Mouse (Mus musculus): ENCODE measurements around the gene Kif21a. TPM values are rescaled to one million over a fixed set of nuclear protein-coding genes. Genes with fewer than 3 reads are reported as not detected.

The Kif21a gene
- polyA plus RNA-seq, 1 experiment from 2014 or later, result 13.3 TPM

DNA sequence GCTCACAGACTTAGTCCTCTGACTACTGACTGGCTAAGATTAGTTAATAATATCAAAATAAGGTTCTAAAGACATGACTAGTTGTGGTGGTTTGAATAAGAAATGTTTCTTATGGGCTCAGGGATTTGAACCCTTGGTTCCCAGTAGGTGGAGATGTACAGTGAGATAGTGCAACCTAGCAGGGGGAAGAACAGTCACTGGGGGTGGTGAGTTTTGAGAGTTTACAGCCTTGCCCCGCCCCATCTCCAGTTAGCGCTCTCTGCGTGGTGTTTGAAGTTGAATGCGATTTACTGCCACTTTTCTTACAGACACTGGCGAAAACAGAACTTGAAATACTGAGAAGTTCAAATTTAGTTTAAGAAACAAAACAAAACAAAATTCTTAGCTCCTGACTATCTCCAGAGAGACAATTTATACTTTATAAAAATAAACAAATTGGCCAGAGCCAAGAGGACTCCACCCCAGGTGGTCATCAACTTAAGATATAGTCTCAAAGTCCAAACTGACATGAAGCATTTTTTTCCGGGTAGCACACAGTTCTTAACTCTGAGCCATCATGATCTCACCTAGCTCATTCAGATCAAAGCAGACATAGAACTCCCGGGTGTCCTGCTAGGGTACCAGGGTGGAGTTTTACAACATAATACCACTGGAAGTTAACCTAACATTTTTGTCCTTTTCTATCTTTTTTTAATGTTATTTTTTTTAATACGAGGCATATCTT is 88.8 kb downstream of the Kif21a start:
- H3K4me2 ChIP-seq (ENCODE audit: low read depth, low read length), result no peak overlapping the region
- H3K27ac ChIP-seq (replicated peaks; ENCODE audit: low read depth, low read length), result no peak overlapping the region
- 86% methylated on average over 8 of the region's 8 CpGs for WGBS
- ATAC-seq (replicated peaks; ENCODE audit: insufficient number of reproducible peaks, low FRiP score, low TSS enrichment, low read depth) (no peak), DNase-seq (ENCODE audit: low spot score) (no peak)
- no peaks in the 10 kb centered on the region for H3K4me1 ChIP-seq (ENCODE audit: control insufficient read depth, insufficient read depth, low read length)
- no peaks in the 10 kb centered on the region for H3K9me3 ChIP-seq (replicated peaks; ENCODE audit: control insufficient read depth, low read length)
- H3K9ac ChIP-seq (replicated peaks; ENCODE audit: low read length), result no peak overlapping the region
- H3K4me3 ChIP-seq (ENCODE audit: low read depth, low read length), result no peak overlapping the region
- no peaks in the 10 kb centered on the region for H3K27me3 ChIP-seq (ENCODE audit: control insufficient read depth, insufficient read depth, low read length)
- H3K36me3 ChIP-seq (replicated peaks; ENCODE audit: control insufficient read depth, insufficient read depth, low read depth, low read length), result no peaks in the 10 kb centered on the region

DNA sequence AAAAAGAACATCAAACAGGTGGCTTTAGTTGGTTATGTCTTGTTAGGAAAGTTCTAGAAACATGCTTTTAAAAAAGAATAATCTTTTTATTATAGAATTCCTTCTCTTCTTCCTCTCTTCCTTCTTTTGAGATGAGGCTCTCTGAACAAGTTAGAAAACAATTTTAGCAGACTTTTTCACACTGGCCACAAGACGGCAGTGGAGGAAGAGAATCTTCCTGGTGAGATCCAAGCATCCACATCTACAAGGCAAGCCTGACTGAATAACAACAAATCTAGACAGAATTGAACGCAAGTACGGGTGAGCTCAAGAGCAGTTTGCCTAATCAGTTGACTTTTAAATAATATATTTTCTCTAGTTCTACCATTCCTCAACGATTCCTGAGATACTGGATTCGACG is 98.4 kb downstream of the Kif21a start:
- H3K9ac ChIP-seq (replicated peaks; ENCODE audit: low read length), result no peak overlapping the region
- H3K27me3 ChIP-seq (ENCODE audit: control insufficient read depth, insufficient read depth, low read length), result no peaks in the 10 kb centered on the region
- no peak overlapping the region for H3K4me3 ChIP-seq (ENCODE audit: low read depth, low read length)
- ATAC-seq (replicated peaks; ENCODE audit: insufficient number of reproducible peaks, low FRiP score, low TSS enrichment, low read depth), result no peak
- WGBS, result 84% methylated on average over 6 of the region's 6 CpGs
- H3K4me1 ChIP-seq (ENCODE audit: control insufficient read depth, insufficient read depth, low read length), result no peaks in the 10 kb centered on the region
- DNase-seq (ENCODE audit: low spot score), result no peak
- no peaks in the 10 kb centered on the region for H3K9me3 ChIP-seq (replicated peaks; ENCODE audit: control insufficient read depth, low read length)
- no peaks in the 10 kb centered on the region; the same call in 1 of the 2 replicates for H3K36me3 ChIP-seq (replicated peaks; ENCODE audit: control insufficient read depth, insufficient read depth, low read depth, low read length)
- no peak overlapping the region for H3K4me2 ChIP-seq (ENCODE audit: low read depth, low read length)
- no peak overlapping the region for H3K27ac ChIP-seq (replicated peaks; ENCODE audit: low read depth, low read length)

DNA sequence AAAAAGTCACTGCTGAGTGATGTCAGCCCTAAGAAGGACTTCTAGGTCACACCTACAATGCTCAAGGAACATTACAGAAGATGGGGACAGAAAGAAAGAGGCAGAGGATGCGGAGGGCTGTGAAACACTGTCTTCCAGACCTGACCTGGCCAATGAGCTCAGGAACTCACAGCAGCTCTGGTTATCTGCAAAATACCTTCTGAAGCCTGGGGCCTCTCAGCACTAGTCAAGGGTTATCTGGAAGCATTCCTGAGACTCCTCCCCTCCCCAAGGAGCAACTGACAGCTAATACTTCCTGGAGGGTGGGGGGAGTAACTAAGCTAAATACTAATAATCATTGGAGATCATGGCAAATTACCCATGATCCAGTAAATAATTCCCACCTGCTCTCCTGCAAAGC is 111.3 kb downstream of the Kif21a start:
- 80% methylated on average over 1 of the region's 1 CpGs for WGBS
- H3K4me2 ChIP-seq (ENCODE audit: low read depth, low read length), result no peak overlapping the region
- H3K4me3 ChIP-seq (ENCODE audit: low read depth, low read length), result no peak overlapping the region
- H3K27me3 ChIP-seq (ENCODE audit: control insufficient read depth, insufficient read depth, low read length), result no peaks in the 10 kb centered on the region
- H3K9ac ChIP-seq (replicated peaks; ENCODE audit: low read length), result no peak overlapping the region
- no peak overlapping the region for H3K27ac ChIP-seq (replicated peaks; ENCODE audit: low read depth, low read length)
- no peaks in the 10 kb centered on the region for H3K36me3 ChIP-seq (replicated peaks; ENCODE audit: control insufficient read depth, insufficient read depth, low read depth, low read length)
- no peak for ATAC-seq (replicated peaks; ENCODE audit: insufficient number of reproducible peaks, low FRiP score, low TSS enrichment, low read depth)
- no peaks in the 10 kb centered on the region for H3K9me3 ChIP-seq (replicated peaks; ENCODE audit: control insufficient read depth, low read length)
- H3K4me1 ChIP-seq (ENCODE audit: control insufficient read depth, insufficient read depth, low read length), result no peaks in the 10 kb centered on the region
- DNase-seq (ENCODE audit: low spot score), result no peak

DNA sequence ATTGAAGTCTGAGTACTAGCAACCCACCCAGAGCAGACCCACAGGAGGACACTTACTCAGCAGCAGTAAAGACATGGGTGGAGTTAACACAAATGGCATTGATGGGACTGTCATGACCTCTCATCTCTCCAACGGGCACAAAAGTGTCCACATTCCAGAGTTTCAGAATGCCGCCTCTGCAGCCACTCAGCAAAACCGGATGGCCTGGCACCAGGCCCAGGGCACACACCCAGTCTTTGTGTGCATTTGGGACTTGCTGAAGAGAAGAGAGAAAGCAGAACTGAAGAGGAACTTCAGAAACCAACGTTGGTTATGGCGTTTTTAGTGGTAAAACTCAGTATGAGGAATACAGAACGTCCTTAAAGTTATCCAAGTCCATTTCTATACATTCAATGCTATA is 114.2 kb downstream of the Kif21a start:
- no peak overlapping the region for H3K9ac ChIP-seq (replicated peaks; ENCODE audit: low read length)
- no peak overlapping the region for H3K27ac ChIP-seq (replicated peaks; ENCODE audit: low read depth, low read length)
- no peak for ATAC-seq (replicated peaks; ENCODE audit: insufficient number of reproducible peaks, low FRiP score, low TSS enrichment, low read depth)
- H3K36me3 ChIP-seq (replicated peaks; ENCODE audit: control insufficient read depth, insufficient read depth, low read depth, low read length), result no peaks in the 10 kb centered on the region
- no peak overlapping the region for H3K4me2 ChIP-seq (ENCODE audit: low read depth, low read length)
- H3K9me3 ChIP-seq (replicated peaks; ENCODE audit: control insufficient read depth, low read length), result no peaks in the 10 kb centered on the region
- 86% methylated on average over 6 of the region's 6 CpGs for WGBS
- no peak overlapping the region for H3K4me3 ChIP-seq (ENCODE audit: low read depth, low read length)
- DNase-seq (ENCODE audit: low spot score), result no peak
- no peaks in the 10 kb centered on the region for H3K4me1 ChIP-seq (ENCODE audit: control insufficient read depth, insufficient read depth, low read length)
- no peaks in the 10 kb centered on the region for H3K27me3 ChIP-seq (ENCODE audit: control insufficient read depth, insufficient read depth, low read length)

DNA sequence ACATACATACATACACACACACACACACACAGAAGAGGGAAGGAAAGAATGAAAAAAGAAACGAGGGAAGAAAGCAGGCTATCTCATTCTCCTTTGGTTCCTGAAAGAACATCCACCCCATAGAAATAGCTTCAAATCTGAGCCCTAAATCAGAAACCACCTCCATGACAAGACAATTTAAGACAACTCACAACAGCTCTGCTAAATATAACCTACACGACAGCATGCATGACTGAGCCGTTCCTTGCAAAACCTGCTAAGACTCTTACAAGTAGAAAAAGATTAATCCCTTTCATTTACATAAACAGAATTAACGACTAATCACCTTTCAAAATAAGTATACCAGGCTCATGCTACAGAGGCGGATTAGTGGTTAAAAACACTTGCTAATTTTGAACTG is 118.3 kb downstream of the Kif21a start:
- WGBS, result 83% methylated on average over 5 of the region's 5 CpGs
- no peak for DNase-seq (ENCODE audit: low spot score)
- Histone ChIP-seq H3K27ac (replicated peaks; ENCODE audit: low read depth, low read length) (no peak overlapping the region), H3K9me3 (replicated peaks; ENCODE audit: control insufficient read depth, low read length) (no peaks in the 10 kb centered on the region), H3K9ac (replicated peaks; ENCODE audit: low read length) (no peak overlapping the region), H3K4me3 (ENCODE audit: low read depth, low read length) (no peak overlapping the region), H3K4me1 (ENCODE audit: control insufficient read depth, insufficient read depth, low read length) (no peaks in the 10 kb centered on the region), H3K27me3 (ENCODE audit: control insufficient read depth, insufficient read depth, low read length) (no peaks in the 10 kb centered on the region), H3K36me3 (replicated peaks; ENCODE audit: control insufficient read depth, insufficient read depth, low read depth, low read length) (no peaks in the 10 kb centered on the region), H3K4me2 (ENCODE audit: low read depth, low read length) (no peak overlapping the region)
- ATAC-seq (replicated peaks; ENCODE audit: insufficient number of reproducible peaks, low FRiP score, low TSS enrichment, low read depth), result no peak

DNA sequence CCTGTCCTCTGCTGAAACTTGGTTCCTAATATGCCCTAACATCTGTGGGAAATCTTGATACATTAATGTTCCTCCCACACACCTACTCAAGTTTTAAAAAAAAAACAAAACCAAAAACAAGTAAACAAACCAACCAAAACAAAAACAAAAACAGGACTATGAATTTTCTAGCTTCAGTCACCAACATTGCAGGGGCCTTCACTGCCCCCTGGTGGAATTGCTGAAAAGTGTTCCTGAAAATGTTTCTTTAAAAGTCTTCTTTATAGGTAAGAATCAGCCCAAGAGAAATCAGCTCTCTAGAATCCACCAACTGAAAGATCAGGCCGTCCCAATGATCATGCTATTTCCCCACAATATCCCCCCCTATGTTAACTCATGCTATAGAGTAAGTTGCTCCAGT is 120.7 kb downstream of the Kif21a start:
- WGBS, result 23% methylated on average over 1 of the region's 1 CpGs
- no peaks in the 10 kb centered on the region for H3K36me3 ChIP-seq (replicated peaks; ENCODE audit: control insufficient read depth, insufficient read depth, low read depth, low read length)
- H3K9me3 ChIP-seq (replicated peaks; ENCODE audit: control insufficient read depth, low read length), result no peaks in the 10 kb centered on the region
- H3K4me3 ChIP-seq (ENCODE audit: low read depth, low read length), result no peak overlapping the region
- no peak overlapping the region for H3K9ac ChIP-seq (replicated peaks; ENCODE audit: low read length)
- H3K27me3 ChIP-seq (ENCODE audit: control insufficient read depth, insufficient read depth, low read length), result no peaks in the 10 kb centered on the region
- H3K4me2 ChIP-seq (ENCODE audit: low read depth, low read length), result no peak overlapping the region
- no peak overlapping the region for H3K27ac ChIP-seq (replicated peaks; ENCODE audit: low read depth, low read length)
- ATAC-seq (replicated peaks; ENCODE audit: insufficient number of reproducible peaks, low FRiP score, low TSS enrichment, low read depth), result no peak
- H3K4me1 ChIP-seq (ENCODE audit: control insufficient read depth, insufficient read depth, low read length), result no peaks in the 10 kb centered on the region
- peak; percentile 52 for DNase-seq (ENCODE audit: low spot score)

DNA sequence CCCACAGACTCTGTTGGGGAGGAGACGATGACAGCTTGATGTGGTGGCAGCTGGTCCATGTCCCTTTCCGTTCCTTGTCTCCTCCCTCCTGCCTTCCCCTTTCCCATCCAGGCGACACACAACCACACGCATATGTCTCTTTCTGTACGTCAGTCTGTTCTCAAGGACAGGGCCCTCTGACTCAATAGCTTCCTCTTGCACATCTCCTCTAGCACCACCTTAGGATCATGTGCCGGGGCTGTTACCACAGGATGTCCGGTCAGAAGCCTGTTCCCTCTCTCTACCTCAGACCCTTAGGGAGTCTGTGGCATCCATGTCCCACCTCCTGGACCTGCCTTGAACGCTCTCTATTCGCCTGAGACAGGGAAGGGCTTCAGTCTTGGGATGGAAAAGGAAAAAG is 153.3 kb downstream of the Kif21a start:
- H3K9ac ChIP-seq (replicated peaks; ENCODE audit: low read length), result no peak overlapping the region
- DNase-seq (ENCODE audit: low spot score) (no peak), ATAC-seq (replicated peaks; ENCODE audit: insufficient number of reproducible peaks, low FRiP score, low TSS enrichment, low read depth) (no peak)
- no peaks in the 10 kb centered on the region for H3K36me3 ChIP-seq (replicated peaks; ENCODE audit: control insufficient read depth, insufficient read depth, low read depth, low read length)
- H3K9me3 ChIP-seq (replicated peaks; ENCODE audit: control insufficient read depth, low read length), result no peaks in the 10 kb centered on the region
- H3K27ac ChIP-seq (replicated peaks; ENCODE audit: low read depth, low read length), result no peak overlapping the region
- H3K4me3 ChIP-seq (ENCODE audit: low read depth, low read length), result no peak overlapping the region
- H3K4me2 ChIP-seq (ENCODE audit: low read depth, low read length), result no peak overlapping the region
- no peaks in the 10 kb centered on the region for H3K27me3 ChIP-seq (ENCODE audit: control insufficient read depth, insufficient read depth, low read length)
- 89% methylated on average over 9 of the region's 9 CpGs for WGBS
- H3K4me1 ChIP-seq (ENCODE audit: control insufficient read depth, insufficient read depth, low read length), result no peaks in the 10 kb centered on the region

DNA sequence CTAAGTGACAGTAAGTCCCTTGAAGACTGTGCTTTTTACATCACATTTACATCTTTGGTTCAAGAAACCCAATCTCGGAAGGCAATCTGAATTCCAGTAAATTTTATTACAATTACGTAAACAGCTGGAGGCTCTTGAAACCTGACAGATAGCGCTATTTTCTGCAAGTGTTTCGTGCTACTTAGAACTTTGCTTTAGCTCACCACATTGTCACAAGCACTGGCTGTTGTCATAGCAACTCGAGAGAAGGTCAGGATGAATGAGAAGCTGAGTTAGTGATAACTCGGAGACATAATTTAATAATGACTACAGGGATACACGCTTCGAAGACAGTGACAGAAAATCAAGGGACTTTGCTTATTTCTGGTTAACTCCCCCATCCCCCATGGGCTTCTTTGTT is 162.3 kb downstream of the Kif21a start:
- H3K4me2 ChIP-seq (ENCODE audit: low read depth, low read length), result no peak overlapping the region
- no peaks in the 10 kb centered on the region for H3K9me3 ChIP-seq (replicated peaks; ENCODE audit: control insufficient read depth, low read length)
- no peak overlapping the region for H3K9ac ChIP-seq (replicated peaks; ENCODE audit: low read length)
- H3K4me1 ChIP-seq (ENCODE audit: control insufficient read depth, insufficient read depth, low read length), result no peaks in the 10 kb centered on the region
- H3K27me3 ChIP-seq (ENCODE audit: control insufficient read depth, insufficient read depth, low read length), result no peaks in the 10 kb centered on the region
- no peaks in the 10 kb centered on the region for H3K36me3 ChIP-seq (replicated peaks; ENCODE audit: control insufficient read depth, insufficient read depth, low read depth, low read length)
- no peak for DNase-seq (ENCODE audit: low spot score)
- ATAC-seq (replicated peaks; ENCODE audit: insufficient number of reproducible peaks, low FRiP score, low TSS enrichment, low read depth), result no peak
- no peak overlapping the region for H3K27ac ChIP-seq (replicated peaks; ENCODE audit: low read depth, low read length)
- no peak overlapping the region for H3K4me3 ChIP-seq (ENCODE audit: low read depth, low read length)
- 83% methylated on average over 8 of the region's 8 CpGs for whole genome bisulfite sequencing
